Mouse (Mus musculus): ENCODE results near the gene Hyou1. TPM values are rescaled to one million over a fixed set of nuclear protein-coding genes. Genes with fewer than 3 reads are reported as not detected.
A peak's percentile ranks its signal among the peaks of the same experiment; 100 is the strongest.
"Not testable (repeated sequence)": the region's sequence is repeated elsewhere in the genome, so short reads cannot be mapped to it uniquely, and the experiment has no call there.

Hyou1 gene
- polyA plus RNA-seq, 1 experiment: 56.7 TPM

GRCm38 (mm10) chr9:44398551-44398950 is 19.3 kb downstream of the Hyou1 start:
- no peak for TF ChIP-seq POLR2A (IDR thresholded peaks at IDR 0.05; ENCODE audit: extremely low read depth, insufficient read depth, low read length)
- no peak for TF ChIP-seq CTCF (IDR thresholded peaks at IDR 0.05; ENCODE audit: extremely low read depth, insufficient read depth, low read length)

GRCm38 (mm10) chr9:44399114-44399794 is 20.0 kb downstream of the Hyou1 start:
- TF ChIP-seq CTCF (IDR thresholded peaks at IDR 0.05; ENCODE audit: extremely low read depth, insufficient read depth, low read length): no peak
- Histone ChIP-seq H3K27ac (ENCODE audit: insufficient read depth, low read length) (no peak overlapping the region), H3K4me1 (ENCODE audit: control insufficient read depth, insufficient read depth, low read length) (peaks cover 4% of the 10 kb centered on the region), H3K4me3 (ENCODE audit: insufficient read depth, low read length) (peak overlapping the region; percentile 59; the same call in 1 of the 2 replicates)

More at GRCm38 (mm10) chr9:44398551-44398950, 19.3 kb downstream of the Hyou1 start:
- H3K4me3 ChIP-seq (ENCODE audit: insufficient read depth, low read length): peak overlapping the region; percentile 59
- peaks cover 4% of the 10 kb centered on the region for H3K4me1 ChIP-seq (ENCODE audit: control insufficient read depth, insufficient read depth, low read length)
- H3K27ac ChIP-seq (ENCODE audit: insufficient read depth, low read length): no peak overlapping the region

- Histone ChIP-seq H3K4me1 (ENCODE audit: control insufficient read depth, insufficient read depth, low read length) (peaks cover 4% of the 10 kb centered on the region), H3K4me3 (ENCODE audit: insufficient read depth, low read length) (no peak overlapping the region), H3K27ac (ENCODE audit: insufficient read depth, low read length) (no peak overlapping the region)
- TF ChIP-seq POLR2A (IDR thresholded peaks at IDR 0.05; ENCODE audit: extremely low read depth, insufficient read depth, low read length): no peak
- no peak for TF ChIP-seq CTCF (IDR thresholded peaks at IDR 0.05; ENCODE audit: extremely low read depth, insufficient read depth, low read length)
These were observed 20.5 kb downstream of the Hyou1 start for GRCm38 (mm10) chr9:44399795-44400114.

GRCm38 (mm10) chr9:44401081-44401480 is 21.8 kb downstream of the Hyou1 start:
- H3K4me1 ChIP-seq (ENCODE audit: control insufficient read depth, insufficient read depth, low read length): peaks cover 4% of the 10 kb centered on the region
- H3K27ac ChIP-seq (ENCODE audit: insufficient read depth, low read length): no peak overlapping the region
- H3K4me3 ChIP-seq (ENCODE audit: insufficient read depth, low read length): no peak overlapping the region
- no peak for TF ChIP-seq POLR2A (IDR thresholded peaks at IDR 0.05; ENCODE audit: extremely low read depth, insufficient read depth, low read length)
- TF ChIP-seq CTCF (IDR thresholded peaks at IDR 0.05; ENCODE audit: extremely low read depth, insufficient read depth, low read length): no peak

GRCm38 (mm10) chr9:44405011-44405410 is 25.7 kb downstream of the Hyou1 start:
- no peak for TF ChIP-seq CTCF (IDR thresholded peaks at IDR 0.05; ENCODE audit: extremely low read depth, insufficient read depth, low read length)
- no peak for TF ChIP-seq POLR2A (IDR thresholded peaks at IDR 0.05; ENCODE audit: extremely low read depth, insufficient read depth, low read length)
- Histone ChIP-seq H3K4me1 (ENCODE audit: control insufficient read depth, insufficient read depth, low read length) (no peaks in the 10 kb centered on the region), H3K4me3 (ENCODE audit: insufficient read depth, low read length) (no peak overlapping the region), H3K27ac (ENCODE audit: insufficient read depth, low read length) (no peak overlapping the region)

GRCm38 (mm10) chr9:44406906-44407751 is 27.8 kb downstream of the Hyou1 start, which contains the start of the genes Rps25 and Trappc4:
Gene Rps25, plus strand, starts transcription at chr9:44407139.
Gene Trappc4, minus strand, starts transcription at chr9:44407600.
- H3K4me1 ChIP-seq (ENCODE audit: control insufficient read depth, insufficient read depth, low read length): no peaks in the 10 kb centered on the region
- H3K4me3 ChIP-seq (ENCODE audit: insufficient read depth, low read length): peak within 1 kb of the TSS; percentile 91
- peak within 1 kb of the TSS; percentile 69 for H3K27ac ChIP-seq (ENCODE audit: insufficient read depth, low read length)
- TF ChIP-seq CTCF (IDR thresholded peaks at IDR 0.05; ENCODE audit: extremely low read depth, insufficient read depth, low read length): no peak
- TF ChIP-seq POLR2A (IDR thresholded peaks at IDR 0.05; ENCODE audit: extremely low read depth, insufficient read depth, low read length): peak; percentile 65

- Histone ChIP-seq H3K4me1 (ENCODE audit: control insufficient read depth, insufficient read depth, low read length) (no peaks in the 10 kb centered on the region), H3K4me3 (ENCODE audit: insufficient read depth, low read length) (peak overlapping the region; percentile 91), H3K27ac (ENCODE audit: insufficient read depth, low read length) (no peak overlapping the region)
- no peak for TF ChIP-seq POLR2A (IDR thresholded peaks at IDR 0.05; ENCODE audit: extremely low read depth, insufficient read depth, low read length)
- TF ChIP-seq CTCF (IDR thresholded peaks at IDR 0.05; ENCODE audit: extremely low read depth, insufficient read depth, low read length): no peak
These were observed 28.4 kb downstream of the Hyou1 start for GRCm38 (mm10) chr9:44407752-44408097.

GRCm38 (mm10) chr9:44408693-44409092 is 29.4 kb downstream of the Hyou1 start:
- H3K4me3 ChIP-seq (ENCODE audit: insufficient read depth, low read length); H3K4me1 ChIP-seq (ENCODE audit: control insufficient read depth, insufficient read depth, low read length): not testable (repeated sequence)

GRCm38 (mm10) chr9:44410647-44411336 is 31.5 kb downstream of the Hyou1 start:
- H3K4me1 ChIP-seq (ENCODE audit: control insufficient read depth, insufficient read depth, low read length): no peaks in the 10 kb centered on the region
- H3K4me3 ChIP-seq (ENCODE audit: insufficient read depth, low read length): no peak overlapping the region
- H3K27ac ChIP-seq (ENCODE audit: insufficient read depth, low read length): no peak overlapping the region
- TF ChIP-seq CTCF (IDR thresholded peaks at IDR 0.05; ENCODE audit: extremely low read depth, insufficient read depth, low read length) (no peak), POLR2A (IDR thresholded peaks at IDR 0.05; ENCODE audit: extremely low read depth, insufficient read depth, low read length) (no peak)

More at GRCm38 (mm10) chr9:44408693-44409092, 29.4 kb downstream of the Hyou1 start:
- H3K27ac ChIP-seq (ENCODE audit: insufficient read depth, low read length): not testable (repeated sequence)

Measured in cortical plate, adult 2 months (tissue).